Mouse (Mus musculus) myocyte (in vitro differentiated cells): ENCODE results near the gene Bid.

Experiments
- MAX ChIP-seq: IDR thresholded peaks from one replicate; pipeline ENCODE4 v1.6.1; 2011; ENCODE audit warnings: low read depth, mild to moderate bottlenecking, control low read depth
- MYOD1 ChIP-seq, 3 experiments: IDR thresholded peaks; one replicate each; pipeline ENCODE4 v1.6.1; 2011; ENCODE audit warnings: control low read depth in 2 of 3, low read depth in 2 of 3, mild to moderate bottlenecking in 2 of 3, moderate library complexity in 1 of 3; ENCODE audit not compliant: insufficient read length in 2 of 3, control insufficient read depth in 1 of 3
- POLR2A ChIP-seq: IDR thresholded peaks from one replicate; pipeline ENCODE4 v1.6.1; 2011; ENCODE audit warnings: low read depth, mild to moderate bottlenecking, control low read depth, moderate library complexity; ENCODE audit not compliant: insufficient read length
- USF1 ChIP-seq: IDR thresholded peaks from one replicate; pipeline ENCODE4 v1.6.1; 2011; ENCODE audit warnings: low read depth, mild to moderate bottlenecking, control low read depth, moderate library complexity

DNA sequence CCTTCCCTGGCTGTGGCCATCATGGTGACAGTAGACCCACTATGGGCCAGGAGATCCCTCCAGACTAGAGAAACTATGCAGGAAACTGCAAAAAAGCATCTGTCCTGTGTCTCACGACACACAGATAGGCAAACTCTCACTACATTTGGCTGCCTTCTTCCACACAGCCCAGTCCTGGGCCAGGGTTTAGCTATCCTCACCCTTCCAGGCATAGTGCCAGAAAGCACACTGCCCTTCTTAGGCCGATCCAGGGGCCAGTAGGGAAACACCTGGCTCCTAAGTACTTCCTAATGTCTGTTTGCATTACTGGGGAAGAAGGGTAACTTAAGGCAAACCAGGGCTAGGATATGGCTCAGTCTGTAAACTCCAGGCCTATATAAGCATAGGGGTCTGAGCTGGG lies 3.7 kb downstream of the Bid start:
- no peak for TF ChIP-seq POLR2A
- TF ChIP-seq USF1 = no peak
- TF ChIP-seq MYOD1 (IDR thresholded peaks at IDR 0.05; ENCODE audit: control insufficient read depth in 1 of 3, insufficient read length in 2 of 3, low read depth in 2 of 3) = no peak
- TF ChIP-seq MAX = no peak
